Mouse (Mus musculus): ENCODE data around the gene Hoxd4.

The Hoxd4 gene

DNA sequence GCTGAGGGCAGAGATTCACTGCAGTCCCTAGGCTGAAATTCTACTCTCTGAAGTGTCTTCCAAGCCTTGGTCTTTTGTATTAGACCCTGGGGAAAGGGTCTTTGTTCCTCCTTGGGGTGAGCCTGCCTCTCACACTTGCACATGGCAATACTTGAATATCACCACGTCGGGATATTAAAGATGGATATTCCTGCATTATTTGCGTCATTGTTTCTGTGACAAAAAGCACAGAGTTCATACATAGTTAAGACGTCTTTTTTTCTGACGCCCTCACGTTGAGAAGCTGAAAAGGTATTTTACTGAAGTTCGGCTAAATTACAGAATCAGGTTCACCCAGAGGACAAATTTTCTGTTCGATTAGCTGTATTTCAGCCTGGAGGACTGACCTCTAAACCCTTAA, 18.6 kb downstream of the Hoxd4 start:
- no peak for DNase-seq (ENCODE audit: low spot score)

- no peak for DNase-seq (ENCODE audit: low spot score)
Measured at GRCm38 (mm10) chr2:74731055-74731454, 19.3 kb downstream of the Hoxd4 start.

GRCm38 (mm10) chr2:74731799-74732512, 20.2 kb downstream of the Hoxd4 start:
- DNase-seq (ENCODE audit: low spot score): no peak

GRCm38 (mm10) chr2:74732513-74733316, 21.0 kb downstream of the Hoxd4 start:
- DNase-seq (ENCODE audit: low spot score): no peak

GRCm38 (mm10) chr2:74733317-74733661, 21.6 kb downstream of the Hoxd4 start:
- no peak for DNase-seq (ENCODE audit: low spot score)

DNA sequence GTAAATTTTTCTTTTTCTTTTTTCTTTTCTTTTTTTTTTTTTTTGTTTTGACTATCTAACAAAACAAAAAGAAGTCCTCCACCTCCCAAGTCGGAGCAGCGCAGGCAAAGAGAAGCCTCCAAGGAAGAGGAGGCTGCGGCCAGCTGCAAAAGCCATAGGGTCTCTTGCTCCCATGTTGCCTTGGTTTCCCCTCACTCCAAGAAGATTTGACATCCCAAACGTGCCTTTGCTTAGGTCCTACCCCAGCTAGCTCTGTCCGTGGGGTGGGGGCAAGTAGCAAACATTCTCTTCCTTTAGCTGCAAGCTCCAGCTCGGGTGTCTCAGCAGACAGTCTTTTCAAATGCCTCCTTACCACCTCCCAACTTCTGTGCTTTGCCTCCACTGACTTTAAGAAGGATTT, 22.0 kb downstream of the Hoxd4 start:
- no peak for DNase-seq (ENCODE audit: low spot score)

- no peak for DNase-seq (ENCODE audit: low spot score)
Measured at GRCm38 (mm10) chr2:74734451-74734850, 22.7 kb downstream of the Hoxd4 start.

GRCm38 (mm10) chr2:74734996-74735811, 23.5 kb downstream of the Hoxd4 start:
- no peak for DNase-seq (ENCODE audit: low spot score)

- no peak for DNase-seq (ENCODE audit: low spot score)
Measured at GRCm38 (mm10) chr2:74735851-74736687, 24.3 kb downstream of the Hoxd4 start.

- no peak for DNase-seq (ENCODE audit: low spot score)
Measured at GRCm38 (mm10) chr2:74736688-74737577, 25.2 kb downstream of the Hoxd4 start.

GRCm38 (mm10) chr2:74737578-74738070, 25.9 kb downstream of the Hoxd4 start:
- DNase-seq (ENCODE audit: low spot score): no peak

DNA sequence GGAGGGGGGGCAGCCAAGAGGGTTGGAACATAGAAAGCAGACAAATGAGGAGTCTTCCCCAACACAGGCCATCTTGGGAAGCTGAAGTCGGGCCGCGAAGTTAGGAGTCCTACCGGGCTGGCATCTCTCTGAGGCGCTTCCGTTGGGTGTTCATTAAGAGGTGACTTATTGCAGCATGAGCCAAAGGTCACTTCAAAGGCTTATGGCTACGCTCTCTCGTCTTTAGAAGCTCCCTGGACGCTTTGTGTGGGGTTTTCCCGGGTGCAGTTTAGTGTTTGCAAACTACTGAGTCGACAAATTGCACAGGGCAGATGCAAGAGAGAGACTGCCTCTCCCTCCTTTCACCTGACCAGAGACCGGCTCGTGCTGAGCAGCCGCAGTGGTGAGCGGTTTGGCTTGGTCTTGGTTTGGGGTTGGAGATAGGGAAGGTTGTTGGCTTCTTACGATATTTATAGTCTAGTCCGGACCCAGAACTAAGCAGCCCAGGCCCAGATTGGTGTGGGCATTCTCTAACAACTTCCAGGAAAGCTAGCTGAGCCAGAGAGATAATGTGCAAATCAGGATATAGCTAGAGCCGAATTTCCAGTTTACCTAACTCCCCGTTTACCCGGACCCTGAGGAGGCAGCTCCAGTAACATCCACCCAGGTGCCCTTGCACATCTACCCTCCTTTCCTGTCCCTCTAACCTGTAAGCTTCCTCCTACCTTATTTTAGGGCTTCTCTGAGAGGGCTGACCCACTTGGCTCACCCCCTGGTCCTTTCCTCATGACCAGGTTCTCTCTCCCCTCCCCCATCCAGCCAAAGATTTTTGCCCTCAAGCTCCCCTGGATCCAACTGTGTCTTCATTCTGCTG, 27.1 kb downstream of the Hoxd4 start:
- no peak for DNase-seq (ENCODE audit: low spot score)

- DNase-seq (ENCODE audit: low spot score): no peak
Measured at GRCm38 (mm10) chr2:74739476-74739800, 27.7 kb downstream of the Hoxd4 start.

- DNase-seq (ENCODE audit: low spot score): no peak
Measured at GRCm38 (mm10) chr2:74739869-74740268, 28.1 kb downstream of the Hoxd4 start.

GRCm38 (mm10) chr2:74740311-74741091, 28.8 kb downstream of the Hoxd4 start:
- no peak for DNase-seq (ENCODE audit: low spot score)

GRCm38 (mm10) chr2:74741252-74741978, 29.7 kb downstream of the Hoxd4 start:
- no peak for DNase-seq (ENCODE audit: low spot score)

GRCm38 (mm10) chr2:74741979-74742277, 30.2 kb downstream of the Hoxd4 start:
- no peak for DNase-seq (ENCODE audit: low spot score)

DNA sequence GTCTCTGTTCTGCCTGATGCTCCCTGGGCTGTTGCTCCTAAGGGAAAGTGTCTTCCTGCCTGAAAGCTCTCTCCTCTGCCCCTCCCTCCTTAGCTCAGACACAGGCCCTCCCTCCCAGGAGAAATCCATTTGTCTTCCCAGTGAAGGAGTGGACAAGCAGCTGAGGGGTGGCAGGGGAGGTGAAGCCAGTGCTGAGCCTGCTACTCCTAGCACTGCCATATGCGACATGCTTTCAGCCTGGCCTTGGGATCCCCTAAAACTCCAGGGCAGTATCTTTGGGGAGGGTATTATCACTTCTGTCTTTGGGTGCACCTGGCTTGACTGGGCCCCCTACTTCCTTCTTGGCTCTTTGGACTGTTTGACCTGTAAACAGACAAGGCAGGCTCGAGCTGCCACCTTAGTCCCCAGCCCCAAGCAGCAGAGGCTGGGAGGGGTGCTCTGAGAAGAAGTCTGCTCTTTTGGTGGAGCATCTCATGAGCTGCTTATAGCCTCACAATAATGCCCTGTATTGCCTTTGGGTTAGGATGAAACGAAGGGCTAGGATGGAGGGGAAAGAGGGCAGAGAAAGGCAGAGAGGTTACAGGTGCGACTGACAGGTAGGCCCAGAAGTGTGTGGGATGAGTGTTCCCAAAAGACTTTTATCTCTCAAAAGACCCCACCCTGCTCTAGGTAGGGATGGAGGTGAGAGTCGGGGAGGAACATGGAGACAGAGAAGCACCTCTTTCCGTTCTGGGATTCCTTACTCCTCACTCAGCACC, 34.0 kb downstream of the Hoxd4 start:
- no peak for DNase-seq (ENCODE audit: low spot score)

Data from ovary, adult 18-20 months (tissue).